Mouse (Mus musculus): ENCODE results near the gene Map4k4.

DNA sequence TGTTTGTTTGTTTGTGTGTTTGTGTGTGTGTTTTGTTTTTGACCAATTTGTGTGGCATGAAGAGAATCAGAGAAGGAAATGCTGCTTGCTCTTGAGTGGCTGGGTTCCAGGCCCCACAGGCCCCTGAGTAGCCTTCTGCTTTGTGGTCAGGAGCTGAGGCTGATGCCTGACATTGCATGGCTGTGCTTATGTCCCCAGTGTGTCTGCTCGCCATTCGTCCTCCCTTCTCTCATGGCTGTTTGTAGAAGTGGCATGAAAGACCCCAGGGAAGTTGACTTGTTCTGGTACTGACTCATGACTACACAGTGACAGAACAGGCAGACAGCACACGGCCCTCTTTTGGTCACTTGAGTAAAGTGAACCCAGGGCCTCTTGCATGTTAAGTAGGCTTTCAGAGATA lies 123.0 kb downstream of the Map4k4 start:
- no peak for TF ChIP-seq MAFK (IDR thresholded peaks at IDR 0.05; ENCODE audit: borderline replicate concordance, low read depth, low read length)
- no peak for TF ChIP-seq ELF1 (IDR thresholded peaks at IDR 0.05; ENCODE audit: low read depth, low read length)
- TF ChIP-seq E2F4 (IDR thresholded peaks at IDR 0.05; ENCODE audit: borderline replicate concordance, low read depth, low read length): no peak
- TF ChIP-seq ETS1 (IDR thresholded peaks at IDR 0.05; ENCODE audit: low read depth, low read length): no peak
- TF ChIP-seq POLR2A (IDR thresholded peaks at IDR 0.05; ENCODE audit: control insufficient read depth in 1 of 2, insufficient read depth in 1 of 2, low read depth in 1 of 2, low read length in 2 of 2, poor library complexity in 1 of 2): no peak

Data from MEL (cell line).